ENCODE assay signal across 9 mouse cellular contexts in genomic region chr19:7121252-7121651, GRCm38 (mm10). TPM values are rescaled to one million over a fixed set of nuclear protein-coding genes. Genes with fewer than 3 reads are reported as not detected.
DNase-seq lines count a peak whose midpoint lies in the region; ATAC-seq lines count a peak whose summit lies in the region.
"Had no signal": no experiment of that assay in that cellular context is flagged by ENCODE, and none has a peak within 500 bp of the region (broad histone marks: within the 10 kb centered on the region; RNA-seq: fewer than 3 reads in every experiment).

No protein-coding gene starts in this region.

- 59% methylated on average over 11 of the region's 11 CpGs for WGBS in liver, embryonic 11.5 days

- no peaks in the 10 kb centered on the region for H3K36me3 ChIP-seq in liver, embryonic 11.5 days (ENCODE audit: control insufficient read depth, insufficient read depth, low read length)
- H3K36me3 ChIP-seq: liver, embryonic 15.5 days had no signal

- no peak for DNase-seq in liver, embryonic 11.5 days (ENCODE audit: low spot score)
- DNase-seq in liver = no peak
- peak; percentile 77 for DNase-seq in adrenal gland, postnatal 36 days
- peak; percentile 68 for DNase-seq in gastrocnemius, postnatal 14 days
- DNase-seq in kidney, postnatal 4 days = peak; percentile 60 to 78
- no peak for DNase-seq in left cerebral cortex, adult 18-20 months (ENCODE audit: low spot score in 2 of 2)
- DNase-seq in urinary bladder, postnatal 4 days (ENCODE audit: low spot score in 2 of 2) = no peak

- H3K4me2 ChIP-seq in liver, embryonic 11.5 days = no peak overlapping the region
- H3K4me2 ChIP-seq: liver, embryonic 15.5 days had no signal

- peak overlapping the region; percentile 4; the same call in 1 of the 2 replicates for H3K27ac ChIP-seq in liver, embryonic 11.5 days (ENCODE audit: low read depth, low read length)
- H3K27ac ChIP-seq: liver, embryonic 15.5 days had no signal

- no peaks in the 10 kb centered on the region for H3K9me3 ChIP-seq in liver, embryonic 11.5 days (ENCODE audit: control insufficient read depth, low read length)
- H3K9me3 ChIP-seq: liver, embryonic 15.5 days had no signal

- H3K4me1 ChIP-seq in liver, embryonic 11.5 days (replicated peaks; ENCODE audit: control insufficient read depth, insufficient read depth, low read length) = peaks cover 43% of the 10 kb centered on the region

- intact Hi-C loops in gastrocnemius, postnatal 14 days (cut with DNase I; ENCODE audit: low total_unique reads) = loop anchor here (5.0 kb wide), 1 partner anchor 41 kb away; no protein-coding TSS in a partner anchor

- no peak for ATAC-seq in liver, embryonic 11.5 days (replicated peaks; ENCODE audit: low FRiP score)
- no peak for ATAC-seq in granulocyte monocyte progenitor cell, adult 5-6 weeks (replicated peaks; ENCODE audit: poor library complexity, severe bottlenecking)

- no peak overlapping the region for H3K9ac ChIP-seq in liver, embryonic 11.5 days (ENCODE audit: low read depth, low read length)
- H3K9ac ChIP-seq: liver, embryonic 15.5 days had no signal

- H3K27me3 ChIP-seq in liver, embryonic 11.5 days (replicated peaks; ENCODE audit: control insufficient read depth, insufficient read depth, low read length) = peaks cover 8% of the 10 kb centered on the region; the same call in 1 of the 2 replicates

- no peak overlapping the region for H3K4me3 ChIP-seq in liver, embryonic 11.5 days (ENCODE audit: low read depth, low read length)
- H3K4me3 ChIP-seq: liver, embryonic 15.5 days had no signal

RNA-seq across cellular contexts. Expression of gene Flrt1, which starts 15.7 kb away (rescaled TPM):
- polyA plus RNA-seq in liver, embryonic 11.5 days (2014; fragmentation: Nextera tagmentation; extraction: Ambion mirVana) = 0.60 and 0.64 TPM in 2 replicates
- 1 to 10 TPM; 1.3 to 4.0 TPM for total RNA-seq in adrenal gland, postnatal 36 days (2021)
- total RNA-seq in gastrocnemius, postnatal 14 days (2021) = under 1 TPM; 0.27 to 0.51 TPM
- not detected in 2 replicates for total RNA-seq in granulocyte monocyte progenitor cell, adult 5-6 weeks (2014; fragmentation: Nextera tagmentation)
- total RNA-seq in granulocyte monocyte progenitor cell, adult 5-6 weeks (2017) = not detected in 2 replicates
- 10 to 100 TPM; 40.9 to 42.8 TPM for total RNA-seq in left cerebral cortex, adult 18-20 months (2021)

Comparison
In these comparisons a context has a peak if more than half of its experiments do, and no peak if none do; other contexts are left out.
1. DNase-seq: peak in adrenal gland, postnatal 36 days (2 of 2), gastrocnemius, postnatal 14 days (single experiment) and kidney, postnatal 4 days (2 of 2); none in liver, embryonic 11.5 days (single experiment), liver (single experiment), left cerebral cortex, adult 18-20 months (0 of 2) and urinary bladder, postnatal 4 days (0 of 2).
2. RNA of gene Flrt1, which starts 15.7 kb away (total RNA-seq): 40.9 to 42.8 TPM in left cerebral cortex, adult 18-20 months; 1.3 to 4.0 TPM in adrenal gland, postnatal 36 days, 0.27 to 0.51 TPM in gastrocnemius, postnatal 14 days and not detected in granulocyte monocyte progenitor cell, adult 5-6 weeks; every median in the first group is over 4 times any median in the second.